Mouse (Mus musculus): ENCODE measurements around the gene Nfix. TPM values are rescaled to one million over a fixed set of nuclear protein-coding genes. Genes with fewer than 3 reads are reported as not detected.

The Nfix gene
- polyA plus RNA-seq, 1 experiment from 2014 or later = 7.7 TPM

DNA sequence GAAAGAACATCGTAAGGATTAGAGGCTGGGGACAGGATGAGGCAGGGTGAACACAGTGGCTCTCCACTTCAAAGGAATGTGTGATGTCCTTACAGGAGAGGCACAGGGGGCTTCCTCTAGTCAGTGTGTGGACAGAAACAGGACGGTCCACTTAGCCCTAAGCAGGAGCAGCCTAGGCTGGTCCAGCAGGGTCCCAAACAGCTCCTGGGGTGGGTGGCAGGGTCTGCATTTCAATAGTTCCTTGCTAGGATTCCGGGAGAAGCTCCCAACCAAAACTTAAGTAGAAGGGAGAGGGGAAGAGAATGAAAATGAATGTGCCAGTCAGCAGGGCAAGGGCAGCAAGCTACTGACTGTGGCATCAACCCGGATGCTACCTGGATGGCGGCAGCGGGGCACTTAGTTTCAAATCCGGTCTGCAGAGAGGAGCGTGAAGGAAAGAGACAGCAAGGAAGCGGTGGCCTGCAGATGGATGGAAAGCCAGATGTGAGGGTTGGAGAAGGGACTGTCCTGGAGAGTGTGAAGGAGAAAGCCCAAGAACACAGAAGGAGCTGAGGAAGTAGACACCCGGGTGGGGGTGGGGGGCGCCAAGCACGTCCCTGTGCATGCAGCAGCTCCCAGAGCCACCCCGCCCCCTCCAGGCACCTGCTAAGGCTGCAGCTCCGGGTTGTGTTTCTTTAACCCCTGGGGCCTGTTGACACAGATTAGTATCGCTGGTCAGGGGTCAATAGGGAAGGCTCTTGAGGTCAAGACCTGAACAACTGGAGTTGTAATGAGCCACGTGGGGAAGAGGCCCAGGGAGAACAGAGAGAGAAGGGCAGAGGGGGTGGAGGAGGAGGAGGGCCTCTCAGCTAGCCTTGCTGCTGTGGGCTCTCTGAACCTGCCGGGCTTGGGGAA is 54.9 kb downstream of the Nfix start:
- H3K9me3 ChIP-seq (ENCODE audit: control insufficient read depth, low read length) = no peaks in the 10 kb centered on the region
- H3K9ac ChIP-seq (ENCODE audit: low read length) = 0 out of 2 replicates have a peak overlapping the region, but pooled peaks have one; percentile 9
- H3K36me3 ChIP-seq (ENCODE audit: control insufficient read depth, insufficient read depth, low read length) = no peaks in the 10 kb centered on the region
- no peak overlapping the region for H3K4me3 ChIP-seq (ENCODE audit: low read depth, low read length)
- ATAC-seq (replicated peaks; ENCODE audit: low FRiP score) = no peak
- peak; percentile 76 for DNase-seq (ENCODE audit: low spot score)
- peaks cover 48% of the 10 kb centered on the region for H3K4me1 ChIP-seq (replicated peaks; ENCODE audit: control insufficient read depth, insufficient read depth, low read length)
- H3K4me2 ChIP-seq (ENCODE audit: low read depth, low read length, severe bottlenecking) = peak overlapping the region; percentile 22; the same call in 1 of the 2 replicates
- peaks cover 79% of the 10 kb centered on the region for H3K27me3 ChIP-seq (ENCODE audit: control insufficient read depth, insufficient read depth, low read length)
- H3K27ac ChIP-seq (ENCODE audit: low read depth, low read length) = no peak overlapping the region
- 2% methylated on average over 16 of the region's 17 CpGs for WGBS

DNA sequence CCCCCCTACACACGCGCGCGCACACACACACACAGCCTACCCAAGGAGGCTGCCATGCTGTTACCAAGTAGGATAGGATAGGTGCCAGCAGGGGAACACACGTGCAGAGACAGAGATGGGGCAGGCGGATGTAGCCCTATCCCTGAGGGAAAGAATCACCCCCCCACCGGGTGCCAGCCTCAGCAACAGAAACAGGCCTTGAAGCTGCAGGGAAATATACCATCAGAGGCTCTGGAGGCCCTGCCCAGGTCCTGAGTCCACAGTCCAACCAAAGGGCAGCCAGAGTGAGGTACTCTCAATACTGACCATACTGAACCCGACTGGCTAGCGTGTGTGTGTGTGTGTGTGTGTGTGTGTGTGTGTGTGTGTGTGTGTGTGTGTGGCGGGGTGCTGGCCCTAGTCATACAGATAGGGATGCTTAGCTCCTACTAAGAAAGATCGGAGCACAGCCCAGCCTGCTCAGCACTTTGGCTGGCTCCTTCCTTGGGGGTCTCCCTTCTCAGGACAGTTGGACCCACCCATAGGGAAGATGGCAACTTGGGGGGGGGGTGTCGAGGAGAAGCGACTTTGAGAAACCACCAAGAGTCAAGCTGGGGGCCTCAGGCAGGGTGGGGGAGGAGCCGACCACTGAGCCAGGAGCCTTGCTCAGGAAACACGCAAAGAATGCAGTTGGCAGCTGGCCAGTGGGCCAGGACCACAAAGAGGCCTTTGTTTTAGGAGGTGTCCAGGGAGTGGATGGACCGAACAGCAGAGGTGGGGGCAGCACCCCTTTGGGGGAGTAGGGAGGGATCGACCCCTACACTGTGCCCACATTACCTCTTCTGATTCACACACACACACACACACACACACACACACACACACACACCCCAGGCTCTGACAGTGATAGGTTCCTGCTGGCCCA is 56.4 kb downstream of the Nfix start:
- ATAC-seq (replicated peaks; ENCODE audit: low FRiP score) = peak; percentile 74
- peaks cover 48% of the 10 kb centered on the region for H3K4me1 ChIP-seq (replicated peaks; ENCODE audit: control insufficient read depth, insufficient read depth, low read length)
- H3K27ac ChIP-seq (ENCODE audit: low read depth, low read length) = peak overlapping the region; percentile 37
- H3K36me3 ChIP-seq (ENCODE audit: control insufficient read depth, insufficient read depth, low read length) = no peaks in the 10 kb centered on the region
- no peaks in the 10 kb centered on the region for H3K9me3 ChIP-seq (ENCODE audit: control insufficient read depth, low read length)
- H3K27me3 ChIP-seq (ENCODE audit: control insufficient read depth, insufficient read depth, low read length) = peaks cover 78% of the 10 kb centered on the region
- H3K9ac ChIP-seq (ENCODE audit: low read length) = peak overlapping the region; percentile 33
- DNase-seq (ENCODE audit: low spot score) = peak; percentile 89
- H3K4me2 ChIP-seq (ENCODE audit: low read depth, low read length, severe bottlenecking) = peak overlapping the region; percentile 32
- no peak overlapping the region for H3K4me3 ChIP-seq (ENCODE audit: low read depth, low read length)
- WGBS = 6% methylated on average over 17 of the region's 17 CpGs

GRCm38 (mm10) chr8:84743054-84743415 is 57.1 kb downstream of the Nfix start:
- peaks cover 56% of the 10 kb centered on the region for H3K4me1 ChIP-seq (replicated peaks; ENCODE audit: control insufficient read depth, insufficient read depth, low read length)
- no peak for DNase-seq (ENCODE audit: low spot score)
- no peak overlapping the region for H3K4me3 ChIP-seq (ENCODE audit: low read depth, low read length)
- H3K27ac ChIP-seq (ENCODE audit: low read depth, low read length) = peak overlapping the region; percentile 37
- 3% methylated on average over 10 of the region's 10 CpGs for WGBS
- peak overlapping the region; percentile 32; the same call in 1 of the 2 replicates for H3K4me2 ChIP-seq (ENCODE audit: low read depth, low read length, severe bottlenecking)
- H3K9me3 ChIP-seq (ENCODE audit: control insufficient read depth, low read length) = no peaks in the 10 kb centered on the region
- H3K36me3 ChIP-seq (ENCODE audit: control insufficient read depth, insufficient read depth, low read length) = no peaks in the 10 kb centered on the region
- H3K27me3 ChIP-seq (ENCODE audit: control insufficient read depth, insufficient read depth, low read length) = peaks cover 78% of the 10 kb centered on the region
- peak overlapping the region; percentile 44 for H3K9ac ChIP-seq (ENCODE audit: low read length)
- ATAC-seq (replicated peaks; ENCODE audit: low FRiP score) = no peak

GRCm38 (mm10) chr8:84742171-84743053 is 57.7 kb downstream of the Nfix start:
- ATAC-seq (replicated peaks; ENCODE audit: low FRiP score) (peak; percentile 39), DNase-seq (ENCODE audit: low spot score) (peak; percentile 84)
- WGBS = 2% methylated on average over 32 of the region's 32 CpGs
- Histone ChIP-seq H3K9ac (ENCODE audit: low read length) (peak overlapping the region; percentile 44), H3K4me3 (ENCODE audit: low read depth, low read length) (no peak overlapping the region), H3K4me2 (ENCODE audit: low read depth, low read length, severe bottlenecking) (peak overlapping the region; percentile 32; the same call in 1 of the 2 replicates), H3K9me3 (ENCODE audit: control insufficient read depth, low read length) (no peaks in the 10 kb centered on the region), H3K27me3 (ENCODE audit: control insufficient read depth, insufficient read depth, low read length) (peaks cover 76% of the 10 kb centered on the region), H3K4me1 (replicated peaks; ENCODE audit: control insufficient read depth, insufficient read depth, low read length) (peaks cover 62% of the 10 kb centered on the region), H3K27ac (ENCODE audit: low read depth, low read length) (peak overlapping the region; percentile 37), H3K36me3 (ENCODE audit: control insufficient read depth, insufficient read depth, low read length) (no peaks in the 10 kb centered on the region)

DNA sequence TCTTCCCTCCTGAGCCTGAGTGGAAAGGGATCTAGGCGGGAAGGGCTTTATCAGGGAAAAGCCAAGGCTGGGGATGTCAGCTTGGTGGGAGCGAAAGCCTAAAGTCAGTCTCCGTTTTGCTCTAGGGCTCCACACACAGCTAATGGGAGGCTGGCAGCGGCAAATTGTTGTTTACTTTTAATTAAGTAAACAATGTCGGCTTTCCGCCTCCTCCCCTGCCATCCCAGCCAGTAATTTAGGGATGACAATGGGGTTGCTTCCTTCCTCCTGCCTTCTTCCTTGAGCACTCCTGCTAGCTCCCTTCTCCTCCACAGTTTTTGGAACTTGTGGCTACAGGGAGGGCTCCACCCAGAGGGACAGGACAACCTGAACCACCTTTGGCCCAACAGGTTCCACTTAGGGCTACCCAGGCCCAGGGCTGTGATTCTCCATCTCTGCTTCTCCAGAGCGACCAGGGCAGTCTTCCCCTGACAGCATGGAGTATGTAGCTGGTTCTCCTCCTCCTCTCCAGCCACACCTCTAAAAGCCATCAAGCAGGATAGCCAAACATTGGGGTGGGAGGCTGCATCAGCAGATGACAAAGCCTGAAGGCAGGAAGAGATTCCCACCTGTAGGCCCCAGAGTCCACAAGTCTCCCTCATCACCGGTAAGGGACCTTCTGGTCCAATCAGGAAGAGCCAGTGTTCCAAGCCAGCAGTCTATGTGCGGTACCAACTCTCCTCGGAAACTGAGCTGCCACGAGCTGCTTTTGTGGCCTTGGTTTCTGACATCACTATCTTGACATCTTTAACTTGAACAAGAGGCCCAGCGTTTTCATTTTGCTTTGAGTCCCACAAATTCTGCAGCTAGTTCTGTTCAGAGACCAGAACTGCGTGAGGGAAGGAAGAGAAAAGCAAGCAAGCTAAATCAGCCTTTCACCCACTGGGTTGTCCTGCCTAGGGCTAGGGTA is 59.0 kb downstream of the Nfix start:
- peaks cover 74% of the 10 kb centered on the region for H3K27me3 ChIP-seq (ENCODE audit: control insufficient read depth, insufficient read depth, low read length)
- ATAC-seq (replicated peaks; ENCODE audit: low FRiP score) = no peak
- H3K27ac ChIP-seq (ENCODE audit: low read depth, low read length) = no peak overlapping the region; the same call in 1 of the 2 replicates
- no peak for DNase-seq (ENCODE audit: low spot score)
- no peak overlapping the region for H3K4me3 ChIP-seq (ENCODE audit: low read depth, low read length)
- H3K4me2 ChIP-seq (ENCODE audit: low read depth, low read length, severe bottlenecking) = no peak overlapping the region
- no peak overlapping the region for H3K9ac ChIP-seq (ENCODE audit: low read length)
- H3K9me3 ChIP-seq (ENCODE audit: control insufficient read depth, low read length) = no peaks in the 10 kb centered on the region
- no peaks in the 10 kb centered on the region for H3K36me3 ChIP-seq (ENCODE audit: control insufficient read depth, insufficient read depth, low read length)
- WGBS = 19% methylated on average over 13 of the region's 13 CpGs
- peaks cover 63% of the 10 kb centered on the region for H3K4me1 ChIP-seq (replicated peaks; ENCODE audit: control insufficient read depth, insufficient read depth, low read length)

GRCm38 (mm10) chr8:84739401-84739742 is 60.8 kb downstream of the Nfix start:
- Histone ChIP-seq H3K36me3 (ENCODE audit: control insufficient read depth, insufficient read depth, low read length) (no peaks in the 10 kb centered on the region), H3K4me3 (ENCODE audit: low read depth, low read length) (no peak overlapping the region), H3K9ac (ENCODE audit: low read length) (0 out of 2 replicates have a peak overlapping the region, but pooled peaks have one; percentile 55), H3K27ac (ENCODE audit: low read depth, low read length) (no peak overlapping the region), H3K4me1 (replicated peaks; ENCODE audit: control insufficient read depth, insufficient read depth, low read length) (peaks cover 52% of the 10 kb centered on the region), H3K9me3 (ENCODE audit: control insufficient read depth, low read length) (no peaks in the 10 kb centered on the region), H3K27me3 (ENCODE audit: control insufficient read depth, insufficient read depth, low read length) (peaks cover 74% of the 10 kb centered on the region), H3K4me2 (ENCODE audit: low read depth, low read length, severe bottlenecking) (no peak overlapping the region)
- 0% methylated on average over 1 of the region's 1 CpGs for whole genome bisulfite sequencing
- no peak for ATAC-seq (replicated peaks; ENCODE audit: low FRiP score)
- DNase-seq (ENCODE audit: low spot score) = no peak

GRCm38 (mm10) chr8:84738715-84739400 is 61.3 kb downstream of the Nfix start:
- peak overlapping the region; percentile 55; the same call in 1 of the 2 replicates for H3K9ac ChIP-seq (ENCODE audit: low read length)
- peaks cover 47% of the 10 kb centered on the region for H3K4me1 ChIP-seq (replicated peaks; ENCODE audit: control insufficient read depth, insufficient read depth, low read length)
- peaks cover 73% of the 10 kb centered on the region for H3K27me3 ChIP-seq (ENCODE audit: control insufficient read depth, insufficient read depth, low read length)
- H3K4me3 ChIP-seq (ENCODE audit: low read depth, low read length) = no peak overlapping the region
- DNase-seq (ENCODE audit: low spot score) = no peak
- no peak for ATAC-seq (replicated peaks; ENCODE audit: low FRiP score)
- H3K27ac ChIP-seq (ENCODE audit: low read depth, low read length) = no peak overlapping the region
- H3K36me3 ChIP-seq (ENCODE audit: control insufficient read depth, insufficient read depth, low read length) = no peaks in the 10 kb centered on the region
- no peak overlapping the region; the same call in 1 of the 2 replicates for H3K4me2 ChIP-seq (ENCODE audit: low read depth, low read length, severe bottlenecking)
- H3K9me3 ChIP-seq (ENCODE audit: control insufficient read depth, low read length) = no peaks in the 10 kb centered on the region
- 32% methylated on average over 10 of the region's 10 CpGs for WGBS
